Mouse (Mus musculus): ENCODE measurements around the gene Calcrl. TPM values are rescaled to one million over a fixed set of nuclear protein-coding genes. Genes with fewer than 3 reads are reported as not detected.

Calcrl gene
- 1.0 and 1.2 TPM in 2 replicates for total RNA-seq (2012; rRNA removed)

- DNase-seq (ENCODE audit: low read depth, low spot score), result peak; percentile 34
- H3K4me1 ChIP-seq (ENCODE audit: control insufficient read depth in 2 of 2, insufficient read depth in 2 of 2, low read length in 2 of 2, poor library complexity in 1 of 2), result no peaks in the 10 kb centered on the region
- no peak within 1 kb of the TSS for H3K27ac ChIP-seq (ENCODE audit: insufficient read depth, low read depth, low read length, poor library complexity, severe bottlenecking)
- in situ Hi-C loops (cut with MboI; ENCODE audit: low sequenced_read_pairs in 2 of 2, unreplicated experiment in 2 of 2), result no loop called here
- H3K9me3 ChIP-seq (ENCODE audit: control insufficient read depth, insufficient read depth, low read depth, low read length), result no peaks in the 10 kb centered on the region
- peak within 1 kb of the TSS in 1 of 2 experiments; percentile 9; a peak in 1 of 4 replicates for H3K4me3 ChIP-seq (ENCODE audit: insufficient read depth in 1 of 2, low read depth in 1 of 2, low read length in 2 of 2, poor library complexity in 1 of 2, severe bottlenecking in 1 of 2)
- no peak for TF ChIP-seq ZNF384 (IDR thresholded peaks at IDR 0.05; ENCODE audit: low read depth, low read length)
- TF ChIP-seq ZC3H11A (IDR thresholded peaks at IDR 0.05; ENCODE audit: borderline replicate concordance, low read depth, low read length), result no peak
- TF ChIP-seq CHD2 (IDR thresholded peaks at IDR 0.05; ENCODE audit: low read depth, low read length), result no peak
- no peak for TF ChIP-seq HCFC1 (IDR thresholded peaks at IDR 0.05; ENCODE audit: borderline replicate concordance, insufficient read depth, low read length)
- TF ChIP-seq MAFK (IDR thresholded peaks at IDR 0.05; ENCODE audit: insufficient read depth, low read depth, low read length), result no peak
- H3K36me3 ChIP-seq (ENCODE audit: control insufficient read depth, insufficient read depth, low read length, poor library complexity, severe bottlenecking), result no peaks in the 10 kb centered on the region
- H3K9ac ChIP-seq (ENCODE audit: insufficient read depth, low read depth, low read length, poor library complexity, severe bottlenecking), result no peak within 1 kb of the TSS
Measured at GRCm38 (mm10) chr2:84425138-84425537, at the start of gene Calcrl. Gene Calcrl, minus strand, starts transcription at chr2:84425411.

- no peak for DNase-seq (ENCODE audit: low read depth, low spot score)
- TF ChIP-seq MAFK (IDR thresholded peaks at IDR 0.05; ENCODE audit: insufficient read depth, low read depth, low read length), result no peak
- no peak for TF ChIP-seq ZNF384 (IDR thresholded peaks at IDR 0.05; ENCODE audit: low read depth, low read length)
- no peak for TF ChIP-seq CHD2 (IDR thresholded peaks at IDR 0.05; ENCODE audit: low read depth, low read length)
- TF ChIP-seq HCFC1 (IDR thresholded peaks at IDR 0.05; ENCODE audit: borderline replicate concordance, insufficient read depth, low read length), result no peak
- TF ChIP-seq ZC3H11A (IDR thresholded peaks at IDR 0.05; ENCODE audit: borderline replicate concordance, low read depth, low read length), result no peak
Measured at GRCm38 (mm10) chr2:84474651-84475050, 49.4 kb upstream of the Calcrl start.

GRCm38 (mm10) chr2:84473941-84474530 lies 48.8 kb upstream of the Calcrl start:
- Histone ChIP-seq H3K4me3 (ENCODE audit: insufficient read depth in 1 of 2, low read depth in 1 of 2, low read length in 2 of 2, poor library complexity in 1 of 2, severe bottlenecking in 1 of 2) (peak overlapping the region; percentile 9 to 43; a peak in 3 of 4 replicates), H3K27ac (ENCODE audit: insufficient read depth, low read depth, low read length, poor library complexity, severe bottlenecking) (peak overlapping the region; percentile 76; the same call in 1 of the 2 replicates), H3K4me1 (ENCODE audit: control insufficient read depth in 2 of 2, insufficient read depth in 2 of 2, low read length in 2 of 2, poor library complexity in 1 of 2) (peaks cover 7 to 13% of the 10 kb centered on the region in 2 experiments; a peak in 3 of 4 replicates), H3K36me3 (ENCODE audit: control insufficient read depth, insufficient read depth, low read length, poor library complexity, severe bottlenecking) (no peaks in the 10 kb centered on the region; the same call in 1 of the 2 replicates), H3K9me3 (ENCODE audit: control insufficient read depth, insufficient read depth, low read depth, low read length) (no peaks in the 10 kb centered on the region), H3K9ac (ENCODE audit: insufficient read depth, low read depth, low read length, poor library complexity, severe bottlenecking) (0 out of 2 replicates have a peak overlapping the region, but pooled peaks have one; percentile 30)
- DNase-seq (ENCODE audit: low read depth, low spot score), result no peak
- TF ChIP-seq MAFK (IDR thresholded peaks at IDR 0.05; ENCODE audit: insufficient read depth, low read depth, low read length), result no peak
- TF ChIP-seq HCFC1 (IDR thresholded peaks at IDR 0.05; ENCODE audit: borderline replicate concordance, insufficient read depth, low read length), result no peak
- no peak; the same call in 1 of the 2 replicates for TF ChIP-seq CHD2 (IDR thresholded peaks at IDR 0.05; ENCODE audit: low read depth, low read length)
- TF ChIP-seq ZNF384 (IDR thresholded peaks at IDR 0.05; ENCODE audit: low read depth, low read length), result no peak
- no peak for TF ChIP-seq ZC3H11A (IDR thresholded peaks at IDR 0.05; ENCODE audit: borderline replicate concordance, low read depth, low read length)
- in situ Hi-C loops (cut with MboI; ENCODE audit: low sequenced_read_pairs in 2 of 2, unreplicated experiment in 2 of 2), result no loop called here

More at GRCm38 (mm10) chr2:84474651-84475050, 49.4 kb upstream of the Calcrl start:
- peaks cover 7 to 13% of the 10 kb centered on the region in 2 experiments; a peak in 3 of 4 replicates for H3K4me1 ChIP-seq (ENCODE audit: control insufficient read depth in 2 of 2, insufficient read depth in 2 of 2, low read length in 2 of 2, poor library complexity in 1 of 2)
- H3K36me3 ChIP-seq (ENCODE audit: control insufficient read depth, insufficient read depth, low read length, poor library complexity, severe bottlenecking), result no peaks in the 10 kb centered on the region; the same call in 1 of the 2 replicates
- in situ Hi-C loops (cut with MboI; ENCODE audit: low sequenced_read_pairs in 2 of 2, unreplicated experiment in 2 of 2), result no loop called here
- H3K27ac ChIP-seq (ENCODE audit: insufficient read depth, low read depth, low read length, poor library complexity, severe bottlenecking), result peak overlapping the region; percentile 76; the same call in 1 of the 2 replicates
- no peaks in the 10 kb centered on the region for H3K9me3 ChIP-seq (ENCODE audit: control insufficient read depth, insufficient read depth, low read depth, low read length)
- H3K4me3 ChIP-seq (ENCODE audit: insufficient read depth in 1 of 2, low read depth in 1 of 2, low read length in 2 of 2, poor library complexity in 1 of 2, severe bottlenecking in 1 of 2), result no peak overlapping the region
- H3K9ac ChIP-seq (ENCODE audit: insufficient read depth, low read depth, low read length, poor library complexity, severe bottlenecking), result 0 out of 2 replicates have a peak overlapping the region, but pooled peaks have one; percentile 30

- in situ Hi-C loops (cut with MboI; ENCODE audit: low sequenced_read_pairs in 2 of 2, unreplicated experiment in 2 of 2), result loop anchor here in 1 of 2 experiments (10.0 kb wide), 1 partner anchor 197 kb away; no protein-coding TSS in a partner anchor
- peaks cover 2% of the 10 kb centered on the region; the same call in 1 of the 2 replicates for H3K36me3 ChIP-seq (ENCODE audit: control insufficient read depth, insufficient read depth, low read length, poor library complexity, severe bottlenecking)
- H3K9me3 ChIP-seq (ENCODE audit: control insufficient read depth, insufficient read depth, low read depth, low read length), result no peaks in the 10 kb centered on the region
- H3K4me1 ChIP-seq (ENCODE audit: control insufficient read depth in 2 of 2, insufficient read depth in 2 of 2, low read length in 2 of 2, poor library complexity in 1 of 2), result no peaks in the 10 kb centered on the region
- TF ChIP-seq HCFC1 (IDR thresholded peaks at IDR 0.05; ENCODE audit: borderline replicate concordance, insufficient read depth, low read length), result no peak
- TF ChIP-seq CHD2 (IDR thresholded peaks at IDR 0.05; ENCODE audit: low read depth, low read length), result no peak
- TF ChIP-seq MAFK (IDR thresholded peaks at IDR 0.05; ENCODE audit: insufficient read depth, low read depth, low read length), result no peak
- TF ChIP-seq ZNF384 (IDR thresholded peaks at IDR 0.05; ENCODE audit: low read depth, low read length), result no peak
- TF ChIP-seq ZC3H11A (IDR thresholded peaks at IDR 0.05; ENCODE audit: borderline replicate concordance, low read depth, low read length), result no peak
- no peak overlapping the region for H3K27ac ChIP-seq (ENCODE audit: insufficient read depth, low read depth, low read length, poor library complexity, severe bottlenecking)
- DNase-seq (ENCODE audit: low read depth, low spot score), result no peak
- no peak overlapping the region for H3K9ac ChIP-seq (ENCODE audit: insufficient read depth, low read depth, low read length, poor library complexity, severe bottlenecking)
- no peak overlapping the region for H3K4me3 ChIP-seq (ENCODE audit: insufficient read depth in 1 of 2, low read depth in 1 of 2, low read length in 2 of 2, poor library complexity in 1 of 2, severe bottlenecking in 1 of 2)
Measured at GRCm38 (mm10) chr2:84467391-84467790, 42.2 kb upstream of the Calcrl start.
